Mouse (Mus musculus): ENCODE results near the gene Ubr4. TPM values are rescaled to one million over a fixed set of nuclear protein-coding genes. Genes with fewer than 3 reads are reported as not detected.
"Not testable (repeated sequence)": the region's sequence is repeated elsewhere in the genome, so short reads cannot be mapped to it uniquely, and the experiment has no call there.

Ubr4 gene
- total RNA-seq, 2 experiments from 2014 or later, result 117 to 175 TPM

DNA sequence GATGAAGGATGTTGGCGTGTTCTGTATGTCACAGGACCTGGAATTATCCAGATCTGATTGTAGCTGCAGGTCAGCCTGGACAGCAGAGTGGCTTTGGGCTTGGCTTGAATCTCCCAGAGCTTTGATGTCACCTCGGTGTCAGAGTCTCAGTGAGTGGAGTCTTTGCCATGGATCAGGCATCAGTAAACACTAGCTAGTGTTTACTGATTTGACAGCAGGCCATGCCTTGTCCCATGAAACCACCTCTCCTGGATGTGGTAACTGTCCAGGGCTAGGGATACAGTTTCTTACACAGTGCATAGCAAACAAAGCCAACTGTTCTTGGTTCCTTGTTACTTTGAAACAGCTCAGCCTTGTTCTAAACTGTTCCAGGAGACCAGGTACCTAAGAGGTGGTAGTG lies 159.1 kb downstream of the Ubr4 start:
- ATAC-seq (replicated peaks; ENCODE audit: low FRiP score, poor library complexity, severe bottlenecking), result no peak

- ATAC-seq (replicated peaks; ENCODE audit: low FRiP score, poor library complexity, severe bottlenecking), result no peak
Measured at GRCm38 (mm10) chr4:139512985-139513384, 160.6 kb downstream of the Ubr4 start.

DNA sequence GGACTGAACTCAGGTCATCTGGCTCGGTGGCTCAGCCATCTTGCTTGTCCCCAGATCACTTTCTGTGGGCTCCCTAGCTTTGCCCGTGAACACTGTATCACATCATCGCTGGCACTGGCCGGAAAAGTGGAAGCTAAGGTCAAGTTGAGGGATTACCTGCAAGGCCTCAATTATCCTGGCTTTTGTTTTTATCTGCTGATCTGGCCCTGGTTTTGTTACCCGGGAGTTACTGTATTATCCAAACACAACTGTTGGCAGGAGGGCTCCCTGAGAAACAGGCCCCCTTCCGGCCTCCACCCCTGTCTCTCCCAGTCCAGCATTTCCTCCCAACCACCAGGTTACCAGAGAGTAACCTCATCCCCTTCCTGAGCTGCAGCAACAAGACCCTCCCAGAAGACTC lies 166.8 kb downstream of the Ubr4 start:
- ATAC-seq (replicated peaks; ENCODE audit: low FRiP score, poor library complexity, severe bottlenecking), result no peak

GRCm38 (mm10) chr4:139521926-139522325 lies 169.5 kb downstream of the Ubr4 start:
- ATAC-seq (replicated peaks; ENCODE audit: low FRiP score, poor library complexity, severe bottlenecking), result no peak

DNA sequence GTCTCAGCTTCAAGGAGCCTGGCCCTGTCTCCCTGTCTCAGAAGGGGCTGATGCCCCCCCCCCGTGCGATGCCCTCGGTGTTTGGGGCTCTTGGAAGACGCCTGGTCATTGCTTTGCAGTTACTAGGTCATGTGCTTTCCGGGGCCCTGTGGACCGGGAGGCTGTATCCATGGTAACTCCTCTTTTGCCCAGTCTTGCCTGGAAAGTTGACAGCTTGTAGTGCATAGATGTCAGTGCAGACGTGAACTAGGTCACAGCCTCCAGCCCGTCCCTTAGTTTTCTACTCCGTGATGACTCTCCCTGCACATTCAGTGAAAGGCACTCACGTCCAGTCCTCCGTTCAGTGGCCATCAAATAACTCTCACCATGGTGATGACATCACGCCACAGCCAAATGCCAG lies 174.1 kb downstream of the Ubr4 start:
- no peak for ATAC-seq (replicated peaks; ENCODE audit: low FRiP score, poor library complexity, severe bottlenecking)

DNA sequence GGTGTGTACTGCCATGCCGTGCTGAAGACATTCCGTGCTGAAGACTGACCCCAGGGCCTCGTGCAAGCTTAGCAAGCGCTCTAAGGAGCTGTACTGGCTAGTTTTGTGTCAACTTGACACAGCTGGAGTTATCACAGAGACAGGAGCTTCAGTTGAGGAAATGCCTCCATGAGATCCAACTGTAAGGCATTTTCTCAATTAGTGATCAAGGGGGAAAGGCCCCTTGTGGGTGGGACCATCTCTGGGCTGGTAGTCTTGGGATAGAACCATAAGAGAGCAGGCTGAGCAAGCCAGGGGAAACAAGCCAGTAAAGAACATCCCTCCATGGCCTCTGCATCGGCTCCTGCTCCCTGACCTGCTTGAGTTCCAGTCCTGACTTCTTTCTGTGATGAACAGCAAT lies 177.8 kb downstream of the Ubr4 start, which contains the start of gene Iffo2:
Gene Iffo2, plus strand, starts transcription at position 301 of the 400 bp plus-strand sequence.
- not testable (repeated sequence) for ATAC-seq (replicated peaks; ENCODE audit: low FRiP score, poor library complexity, severe bottlenecking)

DNA sequence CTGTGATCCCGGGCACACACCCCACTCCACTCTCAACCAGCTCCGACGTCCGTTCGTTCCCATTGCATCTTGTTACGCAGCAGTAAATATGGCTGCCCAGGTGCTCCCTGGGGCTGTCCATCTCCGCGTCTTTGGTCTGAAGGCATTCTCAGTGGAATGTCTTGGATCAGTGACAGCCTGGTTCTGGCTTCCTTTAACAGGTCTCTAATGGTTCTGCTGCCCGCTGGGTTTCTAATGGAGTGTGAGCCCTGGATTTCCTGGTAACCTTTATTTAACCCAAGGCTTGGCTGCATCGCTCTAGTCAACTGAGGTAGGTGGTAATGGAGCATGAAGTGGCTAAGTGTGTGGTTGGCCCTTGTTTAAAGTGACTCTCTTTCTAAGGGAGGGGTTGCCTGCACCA lies 179.7 kb downstream of the Ubr4 start:
- no peak for ATAC-seq (replicated peaks; ENCODE audit: low FRiP score, poor library complexity, severe bottlenecking)

DNA sequence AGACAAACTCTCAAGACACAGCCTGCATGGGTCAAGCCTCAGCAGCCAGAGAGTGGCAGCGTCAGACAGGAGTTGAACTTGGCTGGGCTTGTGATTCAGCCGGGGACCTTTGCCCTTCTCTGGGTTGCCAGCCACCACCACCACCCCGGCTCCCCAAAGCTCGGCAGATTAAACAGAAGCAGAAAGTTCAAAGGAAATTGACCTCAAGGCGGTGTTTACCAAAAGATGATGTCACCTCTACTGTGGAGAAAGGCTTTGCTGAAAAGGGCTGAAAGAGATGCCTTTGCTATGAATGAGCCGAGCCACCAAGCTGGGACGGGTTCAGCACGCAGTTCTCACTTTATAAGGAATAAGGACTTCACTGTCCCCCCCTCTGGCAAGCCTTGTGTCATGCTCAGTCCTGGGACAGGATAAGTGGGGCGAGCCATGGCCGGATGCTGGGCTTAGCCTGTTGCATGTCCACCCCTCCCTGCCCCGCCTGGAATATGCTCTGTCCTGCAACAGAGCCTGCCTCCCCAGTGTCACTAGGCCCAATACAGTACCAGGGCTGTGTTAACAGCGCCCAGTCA lies 182.8 kb downstream of the Ubr4 start:
- no peak for ATAC-seq (replicated peaks; ENCODE audit: low FRiP score, poor library complexity, severe bottlenecking)

GRCm38 (mm10) chr4:139535719-139536118 lies 183.3 kb downstream of the Ubr4 start:
- ATAC-seq (replicated peaks; ENCODE audit: low FRiP score, poor library complexity, severe bottlenecking), result no peak

- ATAC-seq (replicated peaks; ENCODE audit: low FRiP score, poor library complexity, severe bottlenecking), result no peak
Measured at GRCm38 (mm10) chr4:139536706-139537105, 184.3 kb downstream of the Ubr4 start.

Other genes with a start within 250 kb of the Ubr4 start
- 134 and 193 TPM in 2 replicates for gene Minos1, start 221.5 kb upstream of the Ubr4 start, total RNA-seq (2015; ENCODE audit: low replicate concordance)
- gene Minos1, start 221.5 kb upstream of the Ubr4 start, total RNA-seq (2017; ENCODE audit: low replicate concordance), result 116 and 230 TPM in 2 replicates
- gene Capzb, start 159.7 kb upstream of the Ubr4 start, total RNA-seq (2015; ENCODE audit: low replicate concordance), result 94.3 and 141 TPM in 2 replicates
- gene Capzb, start 159.7 kb upstream of the Ubr4 start, total RNA-seq (2017; ENCODE audit: low replicate concordance), result 29.4 and 35.6 TPM in 2 replicates
- 4.3 and 10.5 TPM in 2 replicates for gene Pqlc2, start 41.9 kb upstream of the Ubr4 start, total RNA-seq (2015; ENCODE audit: low replicate concordance)
- 1.1 and 4.5 TPM in 2 replicates for gene Pqlc2, start 41.9 kb upstream of the Ubr4 start, total RNA-seq (2017; ENCODE audit: low replicate concordance)
- 4.0 TPM in 1 of 2 replicates, not detected in the other for gene Akr7a5, start 41.9 kb upstream of the Ubr4 start, total RNA-seq (2015; ENCODE audit: low replicate concordance)
- 1.2 TPM in 1 of 2 replicates, not detected in the other for gene Akr7a5, start 41.9 kb upstream of the Ubr4 start, total RNA-seq (2017; ENCODE audit: low replicate concordance)
- 29.2 and 30.6 TPM in 2 replicates for gene Mrto4, start within 50 bp of the Ubr4 start, total RNA-seq (2015; ENCODE audit: low replicate concordance)
- gene Mrto4, start within 50 bp of the Ubr4 start, total RNA-seq (2017; ENCODE audit: low replicate concordance), result 9.9 and 11.1 TPM in 2 replicates
- 8.0 and 14.4 TPM in 2 replicates for gene Emc1, start within 50 bp of the Ubr4 start, total RNA-seq (2015; ENCODE audit: low replicate concordance)
- gene Emc1, start within 50 bp of the Ubr4 start, total RNA-seq (2017; ENCODE audit: low replicate concordance), result 23.4 and 42.7 TPM in 2 replicates
- not detected in 2 replicates for gene Iffo2, start 177.9 kb downstream of the Ubr4 start, total RNA-seq (2015; ENCODE audit: low replicate concordance)
- 0.39 TPM in 1 of 2 replicates, not detected in the other for gene Iffo2, start 177.9 kb downstream of the Ubr4 start, total RNA-seq (2017; ENCODE audit: low replicate concordance)

All from erythroid progenitor cell, adult 5-6 weeks (primary cell).